Mouse (Mus musculus) olfactory bulb, adult 2 months (tissue): Measurements from ENCODE around the gene Lrba.

ENCODE experiments used
- CTCF ChIP-seq: fragments of 200-500 bp; IDR thresholded peaks from 2 replicates; pipeline ENCODE4 v1.5.1; 2012; ENCODE audit warnings: low read depth, mild to moderate bottlenecking, low read length, moderate library complexity; ENCODE audit not compliant: insufficient read depth
- POLR2A ChIP-seq: fragments of 200-500 bp; IDR thresholded peaks from 2 replicates; pipeline ENCODE4 v1.6.1; 2012; ENCODE audit warnings: mild to moderate bottlenecking, low read depth, low read length, moderate library complexity; ENCODE audit not compliant: insufficient read depth

GRCm38 (mm10) chr3:86687571-86688209 lies 463.2 kb downstream of the Lrba start:
- no peak for TF ChIP-seq CTCF
- no peak for TF ChIP-seq POLR2A
